Mouse (Mus musculus) heart, adult 8-10 months (tissue): ENCODE data around the gene Vps52. TPM values are rescaled to one million over a fixed set of nuclear protein-coding genes. Genes with fewer than 3 reads are reported as not detected.
"Not testable (repeated sequence)": the region's sequence is repeated elsewhere in the genome, so short reads cannot be mapped to it uniquely, and the experiment has no call there.

ENCODE experiments used
- DNase-seq: peaks from one replicate; pipeline ENCODE4 v3.0.0; 2022; ENCODE audit warnings: low spot score
- total RNA-seq, 4 experiments: library from RNA; stranded (reverse); gene quantifications; 2 replicates each; pipeline ENCODE4 v1.2.4; 2022

Vps52 gene
- total RNA-seq, 4 experiments from 2014 or later, result 35.6 to 45.0 (median 41.6) TPM

DNA sequence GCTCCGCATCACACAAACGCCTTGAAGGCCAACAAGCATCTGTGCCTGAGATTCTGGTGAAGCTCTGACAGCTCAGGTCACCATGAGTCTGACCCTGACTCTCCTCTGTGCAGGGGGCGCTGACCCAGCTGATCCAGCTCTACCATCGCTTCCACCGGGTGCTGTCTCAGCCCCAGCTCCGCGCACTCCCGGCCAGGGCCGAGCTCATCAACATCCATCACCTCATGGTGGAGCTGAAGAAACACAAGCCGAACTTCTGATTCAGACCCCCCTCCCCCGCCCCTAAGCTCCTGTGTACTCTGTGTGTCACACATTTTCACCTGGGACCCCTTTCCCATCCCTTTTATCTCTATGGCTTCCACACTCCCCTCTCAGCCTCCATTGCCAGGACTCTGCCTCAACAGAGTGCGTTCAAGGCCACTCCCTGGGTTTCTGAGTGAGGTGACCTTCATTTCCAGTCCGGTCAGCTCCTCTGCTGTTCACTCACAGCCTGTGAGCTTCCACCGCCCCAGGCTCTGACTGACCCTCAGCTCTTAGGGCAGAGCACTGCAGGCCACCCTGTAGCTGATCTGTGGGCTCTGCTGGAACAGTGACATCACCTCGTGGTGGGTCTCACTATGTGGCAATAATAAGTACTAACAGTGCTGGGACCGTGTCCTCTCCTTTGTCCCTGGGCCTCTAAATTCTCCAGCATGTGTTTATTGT lies 10.4 kb downstream of the Vps52 start:
- no peak for DNase-seq

DNA sequence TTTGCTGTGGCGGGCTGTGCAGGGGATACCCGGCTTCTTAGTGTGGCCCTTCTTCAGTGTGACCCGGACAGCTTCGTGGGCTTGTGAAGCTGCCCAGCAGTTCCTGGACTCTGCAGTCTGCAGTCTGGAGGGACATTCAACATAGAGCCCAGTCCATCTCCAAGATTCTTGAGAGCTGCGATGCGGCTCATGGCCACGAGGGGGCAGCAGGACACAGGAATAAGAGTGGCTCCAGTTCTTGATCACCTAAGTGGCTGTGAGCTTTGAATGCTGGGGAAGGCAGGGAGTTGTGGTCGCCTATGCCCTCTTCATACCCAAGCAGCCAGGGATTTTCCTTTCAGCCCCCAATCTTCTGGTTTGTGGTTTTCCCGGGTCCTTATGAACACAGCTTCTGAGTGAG lies 12.9 kb downstream of the Vps52 start:
- DNase-seq, result peak; percentile 77

DNA sequence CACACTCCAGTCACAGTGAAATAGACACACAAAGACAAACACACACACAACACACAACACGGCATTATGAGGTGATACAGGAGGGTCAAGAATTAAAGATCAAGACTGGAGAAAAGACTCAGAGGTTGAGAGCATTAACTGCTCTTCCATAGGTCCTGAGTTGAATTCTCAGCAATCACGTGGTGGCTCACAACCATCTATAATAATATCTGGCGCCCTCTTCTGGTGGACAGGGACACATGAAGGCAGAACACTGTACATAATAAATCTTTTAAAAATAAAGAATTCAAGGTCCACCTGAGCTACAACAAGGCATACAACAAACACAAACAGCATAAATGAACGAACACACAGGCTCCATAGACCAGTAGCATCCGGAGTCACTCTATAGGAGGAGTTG lies 13.3 kb downstream of the Vps52 start:
- no peak for DNase-seq

DNA sequence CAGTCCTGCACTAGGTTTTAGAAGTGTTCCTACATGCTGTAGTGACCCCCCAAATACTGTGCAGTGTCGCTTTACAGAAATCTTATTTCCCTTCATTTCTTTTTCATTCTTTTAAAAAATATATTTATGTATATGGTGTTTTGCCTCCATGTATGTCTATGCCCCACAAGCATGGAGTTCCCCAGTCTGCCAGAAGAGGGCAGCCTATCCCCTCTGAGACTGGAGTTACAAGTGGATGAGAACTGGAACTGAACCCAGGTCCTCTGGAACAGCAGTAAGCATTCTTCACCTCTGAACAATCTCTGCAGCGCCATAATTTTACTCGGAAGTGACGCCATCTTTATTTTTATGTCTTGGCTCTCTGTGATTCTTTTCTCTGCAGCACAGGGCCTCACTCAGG lies 13.8 kb downstream of the Vps52 start:
- DNase-seq, result no peak

DNA sequence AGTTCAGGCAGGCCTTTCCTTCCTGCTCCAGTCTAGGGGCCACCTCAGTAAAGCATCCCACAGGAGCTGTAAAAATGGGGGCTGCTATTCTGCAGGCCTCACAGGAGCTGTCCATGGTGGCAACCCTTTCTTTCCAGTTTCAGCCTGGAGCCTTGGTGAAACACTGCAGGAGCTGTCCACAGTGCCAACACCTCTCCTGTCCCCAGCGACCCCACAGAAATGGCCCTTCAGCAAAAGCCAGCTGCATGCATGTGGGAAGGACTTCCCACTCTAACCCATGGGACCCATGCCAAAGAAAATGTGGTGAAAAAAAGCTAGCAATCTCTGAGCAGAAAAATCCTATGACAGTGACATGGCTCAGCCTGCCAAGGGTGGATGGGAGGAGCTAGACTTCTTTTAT lies 17.1 kb downstream of the Vps52 start:
- no peak for DNase-seq

DNA sequence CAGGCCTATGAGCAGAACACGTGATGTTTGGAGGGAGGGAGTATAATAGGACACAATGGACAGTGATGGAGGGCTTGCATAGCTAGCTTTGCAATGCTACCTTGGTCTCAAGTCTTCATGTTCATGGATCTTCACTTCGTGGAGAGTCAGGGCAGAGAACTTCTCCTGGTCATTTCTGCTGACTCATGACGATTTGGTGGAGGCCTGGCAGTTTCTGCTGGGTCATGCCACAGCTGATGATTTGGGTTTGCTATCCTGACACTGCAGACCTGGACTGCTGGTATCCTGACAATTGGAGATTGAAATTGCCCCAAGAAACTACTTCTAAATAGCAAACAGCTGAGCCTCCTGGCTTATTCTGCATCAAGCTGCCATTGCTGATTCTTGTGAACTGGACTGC lies 18.0 kb downstream of the Vps52 start:
- DNase-seq, result no peak

DNA sequence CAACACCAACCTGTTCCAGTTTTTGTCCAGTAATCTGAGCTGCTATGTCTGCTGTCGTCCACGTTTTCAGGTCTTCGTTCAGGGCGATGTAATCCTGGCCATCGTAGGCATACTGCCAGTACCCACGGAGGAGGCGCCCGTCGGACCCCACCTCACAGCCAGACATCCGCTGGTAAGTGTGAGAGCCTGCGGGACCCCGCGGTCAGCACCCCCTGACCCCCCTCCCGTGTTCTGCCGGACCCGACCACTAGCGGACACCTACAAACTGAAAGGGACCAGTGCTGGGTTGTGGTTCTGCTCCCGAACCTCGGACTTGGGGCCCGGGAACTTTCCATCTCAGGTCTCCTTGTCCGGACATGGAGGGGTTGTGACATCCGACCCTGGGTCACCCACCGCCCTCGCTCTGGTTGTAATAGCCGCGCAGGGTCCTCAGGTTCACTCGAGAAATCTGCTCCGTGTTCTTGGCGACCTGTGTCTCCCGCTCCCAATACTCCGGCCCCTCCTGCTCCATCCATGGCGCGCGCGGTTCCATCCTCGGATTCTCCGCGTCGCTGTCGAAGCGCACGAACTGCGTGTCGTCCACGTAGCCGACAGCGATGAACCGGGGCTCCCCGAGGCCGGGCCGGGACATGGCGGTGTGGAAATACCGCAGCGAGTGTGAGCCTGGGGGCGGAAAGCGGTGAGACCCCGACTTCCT lies 22.4 kb downstream of the Vps52 start:
- no peak for DNase-seq

DNA sequence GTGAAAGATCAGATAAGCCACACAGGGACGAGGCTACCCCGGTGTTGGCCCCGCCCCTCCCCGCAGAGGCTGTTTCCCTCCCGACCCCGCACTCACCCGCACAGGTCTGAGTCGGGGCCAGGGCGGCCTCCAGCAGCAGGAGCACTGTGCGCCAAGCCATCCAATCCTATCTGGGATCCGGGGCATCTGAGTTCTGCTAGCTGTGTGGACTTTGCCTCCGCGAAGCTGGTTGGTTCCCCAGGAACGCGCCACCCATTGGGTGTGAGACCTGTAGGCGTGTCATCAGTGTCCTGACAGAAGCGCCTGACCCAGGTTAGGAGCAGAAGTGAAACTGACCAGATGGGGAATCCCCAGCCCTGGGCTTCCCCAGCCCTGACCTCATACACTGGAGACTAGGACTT lies 23.0 kb downstream of the Vps52 start:
- DNase-seq, result peak; percentile 90

DNA sequence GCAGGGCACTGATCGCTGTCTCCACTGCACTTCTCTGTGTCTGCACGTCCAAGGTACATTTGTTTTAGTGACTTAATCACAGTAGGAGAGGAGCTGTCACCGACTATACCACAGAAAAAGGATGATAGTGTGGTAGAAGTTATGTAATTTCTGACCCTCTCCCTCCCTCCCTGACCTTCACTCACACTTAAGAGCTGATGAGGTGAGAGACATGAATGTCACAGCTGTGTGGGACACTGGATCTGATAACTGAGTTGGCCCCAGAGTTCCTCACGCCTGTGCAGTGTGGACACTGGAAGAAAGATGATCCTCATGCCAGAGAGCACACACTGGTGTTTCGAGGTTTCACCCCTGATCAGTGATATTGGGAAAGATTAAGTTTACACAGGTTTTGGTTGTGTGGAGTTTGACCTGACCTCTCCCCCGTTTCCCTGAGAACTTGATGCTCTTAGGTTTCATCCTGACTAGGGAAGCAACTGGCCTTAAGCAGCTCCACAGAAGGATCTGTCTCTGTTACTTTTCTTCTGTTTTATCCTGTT lies 24.0 kb downstream of the Vps52 start:
- no peak for DNase-seq

DNA sequence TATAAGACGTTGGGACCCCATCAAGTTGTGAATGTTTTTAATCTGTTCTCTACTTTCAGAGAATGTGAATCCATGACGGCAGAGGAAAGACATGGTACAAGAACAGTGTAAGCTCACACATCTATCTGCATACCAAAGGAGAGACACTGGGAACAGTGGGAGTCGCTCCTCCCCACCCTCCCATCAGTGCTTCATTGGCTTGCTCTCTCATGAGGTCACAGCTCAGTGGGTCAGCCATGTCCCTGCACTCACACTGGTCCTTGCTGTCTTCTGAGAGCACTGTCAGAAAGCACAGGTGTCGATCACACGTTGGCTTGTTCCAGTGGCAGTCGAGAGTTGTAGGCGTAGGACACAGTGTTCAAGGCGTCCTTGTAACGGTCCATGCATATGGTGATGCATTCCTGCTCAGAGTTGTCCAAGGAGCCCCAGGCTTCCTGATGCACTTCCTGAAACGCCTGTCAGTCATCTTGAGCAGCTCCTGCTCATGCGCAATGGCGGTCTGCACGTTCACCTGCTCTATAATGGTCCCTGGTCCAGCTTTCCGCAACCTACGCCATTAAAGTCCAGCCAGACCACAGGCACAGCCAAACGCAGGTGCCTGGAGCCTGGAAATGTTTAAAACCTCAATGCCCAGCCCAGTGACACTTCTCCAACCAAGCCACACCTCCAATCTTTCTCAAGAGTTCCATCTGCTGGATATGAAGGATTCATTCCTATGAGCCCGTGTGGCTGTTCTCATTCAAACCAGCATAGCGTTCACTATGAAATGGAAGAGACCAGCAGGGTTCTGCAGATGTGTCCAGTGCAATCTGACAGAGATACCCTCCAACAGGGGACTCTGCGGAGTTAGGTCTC lies 24.8 kb downstream of the Vps52 start:
- no peak for DNase-seq

DNA sequence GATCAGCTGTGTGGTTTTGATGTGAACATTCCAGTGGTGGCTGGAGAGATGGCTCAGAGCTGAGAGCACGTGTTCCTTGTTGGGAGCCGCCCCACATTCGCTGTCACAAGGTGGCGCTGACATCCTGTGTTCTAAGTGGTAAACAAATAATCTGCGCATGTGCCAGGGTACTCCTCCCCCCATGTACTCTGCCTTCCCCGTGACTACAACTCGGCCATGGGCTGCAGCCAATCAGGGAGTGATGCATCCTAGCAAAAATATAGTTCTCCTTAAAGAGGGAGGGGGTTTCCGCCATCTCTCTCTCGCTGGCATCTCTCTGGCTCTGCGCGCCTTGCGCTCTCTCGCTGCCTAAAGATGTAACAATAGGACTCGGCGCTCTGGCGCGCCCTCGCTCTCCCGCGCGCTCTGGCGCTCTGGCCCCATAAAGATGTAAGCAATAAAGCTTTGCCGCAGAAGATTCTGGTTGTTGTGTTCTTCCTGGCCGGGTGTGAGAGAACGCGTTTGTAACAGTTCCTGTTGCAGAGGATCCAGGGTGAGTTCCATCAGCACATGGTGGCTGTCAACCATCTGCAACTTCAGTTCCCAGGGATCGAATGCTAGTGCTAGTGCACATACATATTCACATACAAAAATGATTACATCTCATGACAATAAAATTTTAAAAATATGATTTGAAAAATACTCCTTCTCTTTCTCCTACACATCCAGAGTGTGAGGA lies 25.7 kb downstream of the Vps52 start:
- DNase-seq, result peak; percentile 91

DNA sequence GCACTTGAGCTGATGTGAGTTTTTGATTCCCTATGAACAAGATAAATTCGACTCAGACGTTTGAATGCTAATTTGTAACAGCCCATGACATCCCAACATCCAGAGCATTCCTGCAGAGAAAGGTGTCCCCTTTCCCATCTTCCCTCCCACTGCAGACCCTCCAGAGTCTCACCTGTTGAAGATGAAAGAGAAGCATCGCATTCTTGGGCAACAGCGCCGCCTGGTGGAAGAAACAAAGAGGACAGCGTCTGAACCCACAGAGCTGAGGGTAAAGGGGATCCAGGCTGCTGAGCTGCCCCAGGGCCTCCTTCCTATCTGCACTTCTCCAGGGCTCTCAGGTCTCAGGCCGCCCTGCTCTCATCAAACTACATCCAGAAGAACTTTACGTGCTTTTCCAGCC lies 26.5 kb downstream of the Vps52 start:
- DNase-seq, result peak; percentile 66

DNA sequence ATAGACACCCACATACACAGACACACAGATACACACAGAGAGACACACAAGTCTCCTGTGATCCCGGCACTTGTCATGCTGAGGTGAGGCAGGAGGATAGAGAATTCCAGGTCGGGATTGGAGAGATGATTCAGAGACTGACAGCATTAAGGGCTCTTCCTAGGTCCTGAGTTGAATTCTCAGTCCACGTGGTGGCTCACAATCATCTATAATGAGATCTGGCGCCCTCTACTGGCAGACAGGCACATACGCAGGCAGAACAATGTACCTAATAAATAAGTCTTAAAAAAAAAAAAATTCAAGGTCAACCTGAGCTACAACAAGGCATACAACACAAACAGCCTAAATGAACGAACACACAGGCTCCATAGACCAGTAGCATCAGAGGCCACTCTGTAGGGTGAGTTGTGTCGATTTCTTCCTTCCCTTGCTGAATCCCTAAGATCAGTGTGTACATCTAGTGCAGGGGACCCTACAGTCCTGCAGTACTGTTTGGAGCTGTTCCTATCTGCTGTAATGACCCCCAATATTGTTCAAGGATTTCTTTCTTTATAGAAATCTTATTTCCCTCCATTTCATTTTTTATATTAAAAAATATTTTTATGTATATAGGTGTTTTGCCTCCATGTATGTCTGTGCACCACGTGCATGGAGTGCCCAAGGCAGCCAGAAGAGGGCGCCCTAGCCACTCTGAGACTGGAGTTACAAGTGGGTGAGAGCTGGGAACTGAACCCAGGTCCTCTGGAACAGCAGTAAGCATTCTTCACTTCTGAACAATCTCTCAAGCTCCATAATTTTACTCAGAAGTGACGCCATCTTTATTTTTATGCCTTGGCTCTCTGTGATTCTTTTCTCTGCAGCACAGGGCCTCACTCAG lies 36.4 kb downstream of the Vps52 start:
- peak; percentile 51 for DNase-seq

DNA sequence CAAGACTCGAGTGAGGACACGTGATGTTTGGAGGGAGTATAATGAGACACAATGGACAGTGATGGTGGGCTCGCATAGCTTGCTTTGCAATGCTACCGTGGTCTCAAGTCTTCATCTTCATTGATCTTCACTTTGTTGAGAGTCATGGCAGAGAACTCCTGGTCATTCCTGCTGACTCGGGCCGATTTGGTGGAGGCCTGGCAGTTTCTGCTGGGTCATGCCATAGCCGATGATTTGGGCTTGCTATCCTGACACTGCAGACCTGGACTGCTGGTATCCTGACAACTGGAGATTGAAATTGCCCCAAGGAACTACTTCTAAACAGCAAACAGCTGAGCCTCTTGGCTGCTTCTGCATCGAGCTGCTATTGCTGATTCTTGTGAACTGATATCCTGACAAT lies 39.3 kb downstream of the Vps52 start:
- DNase-seq, result no peak

DNA sequence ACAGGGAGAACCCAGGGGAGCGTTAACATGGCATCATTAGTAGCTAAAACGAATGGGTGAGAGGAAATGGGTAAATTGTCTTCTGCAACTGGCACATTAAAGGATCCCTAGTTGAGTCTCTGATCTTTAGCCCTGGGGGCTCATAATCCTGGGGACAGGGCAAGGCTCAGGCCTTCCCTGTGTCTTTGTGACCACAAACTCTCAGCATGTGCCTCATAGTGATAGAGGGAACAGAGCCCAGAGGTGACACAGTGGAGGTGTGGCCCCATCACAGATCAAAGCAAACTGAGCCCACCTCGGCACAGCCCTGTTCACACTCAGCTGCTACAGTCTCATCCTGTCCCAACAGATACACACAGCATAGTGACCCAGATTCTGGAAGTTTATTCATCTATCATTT lies 40.0 kb downstream of the Vps52 start:
- DNase-seq, result no peak

DNA sequence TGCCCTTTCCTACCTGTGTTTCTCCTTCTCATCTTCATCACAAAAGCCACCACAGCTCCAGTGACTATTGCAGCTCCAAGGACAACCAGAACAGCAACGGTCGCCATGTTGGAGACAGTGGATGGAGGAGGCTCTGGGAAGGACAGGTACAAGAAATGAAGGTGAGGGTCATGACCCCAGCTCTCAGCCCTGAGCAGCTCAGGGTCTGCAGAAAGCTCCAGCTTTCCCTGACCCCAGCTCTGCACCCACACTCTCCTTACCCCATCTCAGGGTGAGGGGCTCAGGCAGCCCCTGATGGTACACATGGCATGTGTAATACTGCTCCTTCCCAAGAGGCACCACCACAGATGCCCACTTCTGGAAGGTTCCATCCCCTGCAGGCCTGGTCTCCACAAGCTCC lies 41.4 kb downstream of the Vps52 start:
- not testable (repeated sequence) for DNase-seq

DNA sequence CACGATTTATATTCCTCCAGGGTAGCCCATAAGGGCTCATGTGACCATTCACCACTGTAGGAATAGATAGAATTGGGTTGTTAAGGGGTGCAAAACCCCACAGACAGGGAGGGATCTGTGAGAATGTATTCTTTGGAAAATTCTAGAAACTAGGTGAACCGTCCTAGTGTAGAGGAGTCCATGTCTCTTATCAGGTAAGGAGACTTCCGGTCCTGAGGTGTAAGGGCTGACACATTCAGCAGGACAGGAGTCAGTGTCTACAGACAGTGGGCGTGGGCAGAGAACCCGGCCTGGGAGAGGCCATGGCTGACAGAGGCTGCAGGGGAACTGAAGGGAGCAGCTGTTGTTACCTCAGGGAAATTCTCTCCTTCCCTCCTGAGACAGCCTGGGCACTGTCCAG lies 43.1 kb downstream of the Vps52 start:
- not testable (repeated sequence) for DNase-seq

DNA sequence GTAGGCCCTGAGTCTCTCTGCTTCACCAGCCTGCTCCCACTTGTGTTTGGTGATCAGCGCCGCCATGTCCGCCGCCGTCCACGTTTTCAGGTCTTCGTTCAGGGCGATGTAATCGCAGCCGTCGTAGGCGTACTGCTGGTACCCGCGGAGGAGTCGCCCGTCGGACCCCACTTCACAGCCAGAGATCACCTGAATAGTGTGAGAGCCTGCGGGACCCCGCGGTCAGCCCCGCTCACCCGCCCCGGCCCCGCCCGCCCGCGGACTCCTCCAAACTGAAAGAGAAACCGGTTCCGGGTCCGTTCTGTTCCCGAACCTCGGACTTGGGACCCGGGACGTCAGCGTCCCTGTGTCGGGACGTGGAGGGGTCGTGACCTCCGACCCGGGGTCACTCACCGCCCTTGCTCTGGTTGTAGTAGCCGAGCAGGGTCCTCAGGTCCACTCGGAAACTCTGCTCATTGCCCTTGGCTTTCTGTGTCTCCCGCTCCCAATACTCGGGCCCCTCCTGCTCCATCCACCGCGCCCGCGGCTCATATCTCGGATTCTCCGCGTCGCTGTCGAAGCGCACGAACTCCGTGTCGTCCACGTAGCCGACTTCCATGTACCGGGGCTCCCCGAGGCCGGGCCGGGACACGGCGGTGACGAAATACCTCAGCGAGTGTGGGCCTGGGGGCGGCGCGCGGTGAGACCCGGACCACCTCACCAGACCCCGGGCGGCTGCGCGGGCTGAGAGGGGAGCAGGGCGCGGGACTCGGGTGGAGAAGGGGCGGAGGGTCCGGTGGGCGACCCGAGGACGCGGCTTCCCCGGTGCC lies 43.9 kb downstream of the Vps52 start:
- DNase-seq, result no peak

DNA sequence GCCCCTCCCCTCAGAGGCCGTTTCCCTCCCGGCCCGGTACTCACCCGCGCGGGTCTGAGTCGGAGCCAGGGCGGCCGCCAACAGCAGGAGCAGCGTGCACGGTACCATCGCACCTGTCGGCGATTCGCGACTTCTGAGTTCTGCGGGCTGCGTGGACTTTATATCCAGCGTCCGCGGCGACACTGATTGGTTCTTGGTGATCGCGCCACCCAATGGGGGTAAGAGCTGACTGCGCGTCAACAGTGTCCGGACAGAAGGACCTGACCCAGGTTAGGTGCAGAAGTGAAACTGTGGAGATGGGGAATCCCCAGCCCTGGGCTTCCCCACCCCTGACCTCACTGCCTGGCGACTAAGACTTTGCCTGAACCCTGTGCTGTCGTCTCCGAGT lies 44.5 kb downstream of the Vps52 start, which contains the start of gene H2-K1:
Gene H2-K1 (minus strand): TSS at position 198 of the 388 bp plus-strand sequence.
- DNase-seq, result peak; percentile 96

DNA sequence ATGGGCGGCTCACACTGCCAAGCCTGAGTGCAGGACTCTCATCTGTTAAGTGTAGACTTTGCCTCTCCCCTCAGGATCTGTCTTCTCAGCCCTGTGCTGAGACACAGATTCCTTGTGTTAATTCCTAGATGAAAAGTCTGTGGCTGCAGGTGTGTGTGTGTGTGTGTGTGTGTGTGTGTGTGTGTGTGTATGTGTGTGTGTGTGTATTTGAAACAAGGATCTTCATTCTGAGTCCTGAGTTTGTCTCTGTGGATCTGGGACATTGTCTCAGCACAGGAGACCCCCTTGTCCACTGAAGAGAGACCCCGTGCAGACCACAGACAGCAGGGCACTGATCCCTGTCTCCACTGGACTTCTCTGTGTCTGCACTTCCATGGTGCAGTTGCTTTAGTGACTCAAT lies 45.2 kb downstream of the Vps52 start:
- DNase-seq, result not testable (repeated sequence)
